Mouse (Mus musculus) B cell, adult 2 months (primary cell): ENCODE measurements at regions not wholly inside any gene's neighbourhood (a gene's known extent, or its start where the extent isn't known, plus 50 kb on each side); places are given as distances from the start of the nearest gene placed in this dataset.
A peak's percentile ranks its signal among the peaks of the same experiment; 100 is the strongest.

Experiments used
- DNase-seq, 2 experiments: peaks; one replicate each; pipeline ENCODE4 v3.0.0; 2022

DNA sequence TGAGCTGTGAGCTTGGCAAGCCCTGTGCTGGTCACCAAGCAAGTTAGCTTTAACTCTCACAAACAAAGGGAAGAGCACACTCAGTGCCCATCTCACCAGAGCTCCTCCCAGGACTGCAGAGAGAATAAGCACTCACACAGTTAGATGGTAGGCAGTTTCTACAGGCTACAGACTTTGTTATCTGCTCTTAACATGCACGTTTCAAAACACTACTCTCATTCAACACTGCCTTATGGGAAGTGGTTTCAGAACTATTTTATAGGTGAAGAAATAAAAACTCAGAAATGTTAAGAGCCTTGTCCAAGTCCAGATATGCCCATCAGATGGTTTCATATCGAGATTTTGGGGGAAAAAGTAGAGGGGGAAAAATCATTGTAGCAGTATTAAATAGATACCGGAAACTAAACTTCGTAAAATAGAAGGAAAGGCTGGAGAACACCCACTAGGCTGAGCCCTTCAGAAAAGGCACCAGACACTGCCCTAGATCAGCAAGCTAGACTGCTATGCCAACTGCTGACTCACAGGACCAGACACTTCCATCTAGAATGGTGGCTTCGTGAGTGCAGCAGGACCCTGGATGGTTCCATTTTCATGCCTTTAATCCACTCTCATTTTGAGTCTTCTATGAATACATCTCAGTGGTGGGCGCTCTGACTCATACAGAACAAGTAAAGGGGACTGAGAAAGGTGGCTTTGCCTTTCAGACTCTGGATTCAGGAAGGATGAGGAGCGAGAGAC is 51.3 kb upstream of the Serbp1 start:
- no peak for DNase-seq

DNA sequence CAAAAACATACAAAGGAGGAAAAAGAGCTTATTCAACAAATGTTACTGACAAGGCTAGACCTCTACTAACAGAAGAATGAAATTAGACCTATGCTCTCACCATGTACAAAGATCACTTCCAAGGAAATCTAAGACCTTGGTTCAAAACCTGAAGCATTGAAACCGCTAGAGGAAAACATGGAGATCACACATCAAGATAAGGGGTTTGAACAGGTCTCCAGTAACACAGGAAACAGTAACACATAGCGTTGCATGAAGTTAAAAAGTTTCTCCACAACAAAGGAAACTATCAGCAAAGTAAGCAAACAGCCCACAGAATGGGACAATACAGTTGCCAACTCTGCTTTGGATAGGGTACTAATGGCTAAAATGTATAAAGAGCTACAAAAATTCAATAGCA is 53.3 kb upstream of the Serbp1 start:
- no peak for DNase-seq

DNA sequence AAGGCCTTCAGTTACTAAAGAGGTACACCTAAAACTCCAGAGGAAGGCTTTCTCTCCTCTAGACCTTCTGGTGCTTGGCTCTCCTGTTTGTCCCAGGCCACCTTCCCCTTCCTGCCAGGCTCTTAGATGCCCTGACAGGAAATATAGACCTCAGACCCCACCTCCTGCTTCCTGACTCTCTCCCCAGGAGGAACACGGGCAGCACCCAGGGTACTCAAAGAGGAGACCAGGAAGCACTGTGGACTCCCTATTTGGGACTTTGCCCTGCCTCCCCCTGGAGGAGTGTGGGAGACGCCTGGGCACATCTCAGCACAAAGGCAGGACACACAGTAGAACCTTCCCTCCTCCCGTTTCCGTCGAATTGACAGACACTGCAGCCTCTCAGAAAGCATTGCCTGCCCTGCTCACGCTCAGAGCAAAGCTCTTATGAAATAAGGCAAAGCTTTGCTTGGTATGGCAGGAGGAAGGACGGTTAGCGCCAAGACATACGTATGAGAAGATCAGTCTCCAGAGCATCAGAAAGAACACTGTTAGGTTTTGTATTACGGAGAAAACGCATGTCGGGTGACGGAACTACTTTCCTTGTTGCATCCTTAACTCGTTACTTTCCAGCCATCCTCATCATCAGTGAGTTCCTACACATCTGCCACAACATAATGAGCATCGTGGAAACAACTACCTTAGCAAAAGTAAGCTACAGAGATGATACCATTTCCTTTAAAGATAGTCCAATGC is 54.3 kb upstream of the Serbp1 start:
- DNase-seq, result no peak

DNA sequence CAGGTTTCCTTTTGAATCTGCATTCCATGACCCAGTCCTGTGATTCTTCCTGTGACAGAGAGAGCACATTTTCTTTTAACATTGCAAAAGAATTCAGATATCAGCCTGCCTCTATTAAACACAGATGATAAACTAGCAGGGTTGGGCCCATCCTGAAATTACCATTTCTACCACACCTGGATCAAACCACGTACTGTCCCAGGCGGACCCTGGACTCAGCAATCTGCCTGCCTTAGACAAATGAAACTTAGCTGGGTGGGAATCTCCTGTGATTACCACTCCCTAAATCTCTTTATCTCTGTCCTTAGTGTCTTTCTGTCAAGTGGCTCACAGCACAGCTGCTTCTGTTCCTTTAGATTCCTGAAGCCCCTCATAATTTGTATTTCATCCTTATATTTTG is 55.5 kb upstream of the Serbp1 start:
- no peak for DNase-seq

DNA sequence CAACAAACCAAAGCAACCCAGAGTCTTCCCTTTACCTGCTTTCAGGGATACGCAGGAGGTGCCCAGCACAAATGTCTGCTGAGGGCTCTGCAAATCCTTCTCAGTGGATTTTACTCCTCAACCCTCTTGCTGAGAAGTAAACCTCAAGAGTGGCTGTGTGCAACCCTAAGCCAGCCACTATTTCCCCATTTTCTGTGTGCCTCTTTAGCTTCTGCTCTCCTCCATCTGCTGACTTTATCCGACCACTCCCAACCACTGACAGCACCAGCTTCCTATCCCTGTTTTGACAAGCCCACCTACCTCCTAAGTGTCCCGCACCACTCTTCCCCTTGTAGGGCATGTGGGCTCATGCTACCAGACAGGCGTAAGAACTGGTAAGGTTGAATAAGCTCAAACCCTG is 56.5 kb upstream of the Serbp1 start:
- no peak for DNase-seq

DNA sequence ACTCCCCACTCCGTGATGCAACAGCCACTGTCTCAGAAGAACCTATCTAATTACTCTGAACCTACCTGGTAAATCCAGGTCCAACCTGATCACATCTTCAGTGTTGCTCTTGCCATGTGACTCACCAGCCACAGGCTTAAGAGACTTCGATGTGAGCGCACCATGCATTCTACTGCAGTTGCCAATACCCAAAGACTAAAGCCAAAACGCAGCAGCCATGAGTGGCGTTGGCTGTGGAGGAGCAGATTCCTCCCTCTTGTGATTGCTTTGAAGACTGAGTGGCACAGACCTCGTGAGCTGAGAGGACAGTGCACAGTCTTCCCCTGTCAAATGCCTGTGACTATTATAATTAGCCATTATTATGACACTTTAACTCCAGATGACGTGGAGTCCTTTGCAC is 58.6 kb upstream of the Serbp1 start:
- no peak for DNase-seq

DNA sequence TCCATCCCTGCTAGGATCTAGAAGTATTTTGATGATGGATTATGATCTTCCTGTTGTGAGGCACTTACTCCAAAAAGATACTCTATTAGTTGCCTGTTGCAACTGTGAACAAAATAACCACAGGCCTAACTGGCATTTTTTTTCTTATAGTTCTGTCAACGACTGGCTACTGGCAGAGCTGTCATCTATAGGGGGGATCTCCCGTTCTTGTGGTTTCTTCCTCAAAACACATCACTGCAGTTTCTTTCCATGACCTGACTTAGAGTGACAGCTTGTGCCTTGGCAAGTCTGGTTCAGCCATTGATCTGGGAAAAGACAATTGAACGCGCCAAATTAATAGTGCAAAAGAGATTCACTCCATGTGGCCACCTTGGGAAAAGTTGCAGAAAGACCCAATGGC is 59.4 kb upstream of the Serbp1 start:
- no peak for DNase-seq

DNA sequence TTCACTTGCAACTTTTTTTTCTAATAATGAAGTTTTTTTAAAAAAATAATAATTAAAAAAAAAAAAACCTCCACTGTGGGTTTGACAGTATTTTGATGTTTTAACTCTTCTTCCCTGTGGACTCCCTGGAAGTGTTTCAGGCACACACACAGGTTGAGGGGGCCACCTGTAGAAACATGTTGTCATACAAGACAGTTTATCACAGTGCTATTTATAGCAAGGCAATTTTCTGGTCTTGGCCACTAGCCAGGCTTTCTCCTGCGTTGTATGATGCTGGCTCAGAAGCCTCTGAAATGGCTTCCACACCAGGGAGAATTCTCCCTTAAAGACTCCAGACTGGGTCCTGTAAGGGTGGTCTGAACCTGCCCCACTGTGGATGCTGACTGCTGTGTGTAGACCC is 59.9 kb upstream of the Serbp1 start:
- DNase-seq, result no peak

DNA sequence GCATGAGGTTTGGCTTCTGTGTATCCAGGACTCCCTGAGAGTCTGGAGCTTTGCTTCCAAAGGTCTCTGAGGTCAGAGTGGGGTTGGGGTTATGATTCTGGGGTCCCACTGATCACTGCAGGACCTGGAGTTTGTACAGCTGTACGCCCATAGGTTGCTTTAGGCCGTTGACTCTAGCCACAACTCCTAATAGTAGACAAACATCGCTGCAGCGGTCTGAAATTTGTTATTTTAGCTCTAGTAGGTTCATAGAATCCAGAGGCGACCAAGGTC is 67.4 kb upstream of the Serbp1 start:
- DNase-seq, result no peak

DNA sequence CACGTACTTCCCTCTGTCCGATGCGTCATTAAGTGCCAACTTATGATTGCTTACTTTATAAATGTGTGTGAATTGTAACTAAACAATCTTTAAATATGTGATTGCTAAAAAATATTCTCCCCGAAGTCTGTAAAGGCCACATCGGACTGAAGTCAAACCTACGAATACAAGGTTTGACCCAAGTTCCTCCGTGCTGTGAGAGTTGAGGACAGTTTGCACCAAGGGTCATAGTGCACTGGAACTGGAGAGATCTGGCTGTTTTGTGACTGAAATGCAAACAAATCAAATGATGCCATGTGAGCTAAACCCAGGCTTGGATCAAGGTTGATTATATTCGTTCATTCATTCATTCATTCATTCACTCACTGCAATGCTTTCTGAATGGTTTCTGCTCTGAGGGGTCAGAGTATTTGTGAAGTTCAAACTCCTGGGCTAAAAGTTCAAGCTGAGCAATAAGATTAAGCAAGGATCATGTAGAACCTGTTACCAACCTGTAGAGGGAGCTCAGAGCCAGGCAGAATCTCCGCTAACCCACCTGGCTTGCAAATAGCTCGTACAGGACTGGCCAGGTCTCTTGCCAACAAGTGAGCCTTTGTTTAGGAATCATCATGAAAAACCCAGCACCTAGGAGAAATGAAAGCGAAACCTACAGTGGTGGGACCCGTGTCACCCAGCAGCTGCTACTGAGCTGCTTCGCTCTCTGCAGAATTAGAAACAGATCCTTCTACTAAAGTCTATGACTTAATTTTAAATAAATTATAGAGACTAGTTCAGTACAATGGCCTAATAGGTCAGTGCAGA is 67.9 kb upstream of the Serbp1 start:
- DNase-seq, result peak; percentile 52 to 57

DNA sequence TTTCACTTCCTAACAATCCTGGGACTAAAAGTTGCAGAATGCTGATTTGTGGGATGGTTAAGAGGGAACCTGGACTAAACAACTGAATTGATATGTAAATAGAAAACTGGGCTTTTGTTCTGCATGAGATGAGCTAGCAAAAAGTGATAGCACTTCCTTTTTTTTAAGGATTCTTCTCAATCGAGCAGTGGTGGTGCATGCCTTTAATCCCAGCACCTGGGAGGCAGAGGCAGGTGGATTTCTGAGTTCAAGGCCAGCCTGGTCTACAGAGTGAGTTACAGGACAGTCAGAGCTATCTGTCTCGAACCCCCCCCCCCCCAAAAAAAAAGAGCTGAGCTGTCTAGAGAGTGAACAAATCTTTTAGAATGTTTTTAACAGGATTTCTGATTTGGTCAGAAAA is 69.2 kb upstream of the Serbp1 start:
- no peak for DNase-seq

DNA sequence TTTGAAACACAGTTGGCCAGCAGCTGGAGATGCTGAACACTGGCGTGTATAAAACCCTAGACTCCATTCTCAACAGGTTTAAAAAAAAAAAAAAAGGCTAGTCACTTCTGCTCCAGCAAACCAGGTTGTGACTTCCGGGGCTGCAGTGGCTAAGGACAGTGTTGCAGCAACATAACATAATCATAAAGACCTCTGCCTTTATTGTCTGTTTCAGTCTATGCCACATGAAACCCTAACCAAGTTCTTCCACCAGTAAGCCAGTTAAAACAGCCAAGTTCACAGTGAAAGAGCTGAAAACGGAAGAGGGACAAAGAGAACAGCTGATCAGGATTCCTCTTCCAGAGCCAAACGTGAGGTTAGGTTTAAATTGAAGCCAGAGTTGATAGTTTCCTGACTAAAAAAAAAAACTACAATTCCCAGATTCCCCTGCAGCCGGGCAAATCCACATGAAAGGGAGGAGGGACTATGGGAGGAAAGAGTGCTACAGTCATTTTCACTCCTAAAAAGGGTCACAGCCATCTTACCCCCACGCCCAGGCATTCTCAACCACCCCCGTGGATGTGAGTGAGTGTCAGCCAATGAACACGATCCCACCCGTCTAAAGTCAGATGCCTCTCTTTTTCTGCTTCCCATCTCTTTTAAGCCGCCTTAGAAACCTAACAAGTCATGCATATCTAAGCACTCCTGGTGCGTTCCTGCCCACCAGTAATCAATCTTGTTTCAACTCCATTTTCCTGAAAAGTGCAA is 69.8 kb upstream of the Serbp1 start:
- no peak for DNase-seq

DNA sequence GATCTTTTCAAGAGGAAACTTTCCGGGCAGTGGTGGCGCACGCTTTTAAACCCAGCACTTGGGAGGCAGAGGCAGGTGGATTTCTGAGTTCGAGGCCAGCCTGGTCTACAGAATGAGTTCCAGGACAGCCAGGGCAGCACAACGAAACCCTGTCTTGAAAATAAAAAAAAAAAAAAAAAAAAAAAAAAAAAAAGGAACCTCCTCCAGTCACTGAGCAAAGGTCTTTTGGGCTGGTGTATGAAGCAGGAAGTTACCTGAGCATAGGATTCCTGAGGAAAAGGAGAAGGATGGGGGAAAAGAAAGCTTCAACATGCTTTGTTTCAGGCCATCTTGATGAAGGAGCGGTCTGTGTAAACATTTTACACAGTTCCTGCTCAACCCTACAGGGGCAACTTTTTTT is 72.9 kb upstream of the Serbp1 start:
- no peak for DNase-seq

DNA sequence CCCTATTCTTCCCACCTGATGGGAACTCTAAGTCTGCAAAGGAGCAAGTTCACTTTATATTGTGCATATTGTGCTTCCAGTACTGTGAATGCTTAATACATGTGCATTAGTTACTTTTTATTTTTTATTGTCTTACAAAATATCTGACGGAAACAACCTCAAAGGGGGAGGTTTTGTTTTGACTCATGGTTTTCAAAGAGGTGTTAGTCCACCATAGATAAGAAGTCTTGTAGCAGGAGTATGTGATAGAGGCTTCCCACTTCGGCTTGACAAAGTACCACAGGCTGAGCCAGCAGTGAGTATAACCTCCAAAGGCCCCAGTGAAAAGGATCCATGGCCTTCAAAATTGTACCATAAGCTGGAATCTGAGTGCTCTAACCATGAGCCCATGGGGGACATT is 74.0 kb upstream of the Serbp1 start:
- DNase-seq, result no peak

DNA sequence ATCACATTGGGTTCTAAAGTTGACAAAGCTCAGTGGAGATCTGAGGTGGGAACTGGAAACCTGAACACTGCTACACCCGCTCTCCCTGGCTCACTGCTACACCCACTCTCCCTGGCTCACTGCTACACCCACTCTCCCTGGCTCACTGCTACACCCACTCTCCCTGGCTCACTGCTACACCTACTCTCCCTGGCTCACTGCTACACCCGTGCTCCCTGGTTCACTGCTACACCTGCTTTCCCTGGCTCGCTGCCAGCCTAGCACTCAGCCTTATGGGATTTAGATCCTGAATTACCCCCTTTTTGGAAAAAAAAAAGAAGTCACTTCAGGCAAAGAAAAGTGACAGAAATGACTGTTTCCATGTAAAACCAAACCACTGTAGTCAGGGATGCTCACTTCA is 75.2 kb upstream of the Serbp1 start:
- DNase-seq, result no peak

DNA sequence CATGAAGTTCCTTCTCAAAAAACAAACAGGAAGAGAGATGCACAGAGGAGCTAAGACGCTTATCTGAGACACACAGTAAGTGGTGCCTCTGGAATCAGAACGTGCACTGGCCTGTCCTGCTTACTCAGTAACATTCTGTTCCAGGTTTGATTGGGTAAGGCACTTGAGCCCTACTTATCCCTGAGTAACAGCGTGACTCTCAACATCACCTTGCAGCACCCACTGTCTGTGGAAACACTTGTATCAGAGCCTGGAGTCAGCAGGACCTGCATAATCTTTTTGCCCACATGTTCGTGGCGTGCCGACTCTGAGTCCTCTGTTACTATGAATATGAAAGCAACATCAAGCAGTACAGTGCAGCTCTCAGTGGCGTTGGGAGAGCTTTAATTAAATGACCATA is 76.4 kb upstream of the Serbp1 start:
- no peak for DNase-seq

DNA sequence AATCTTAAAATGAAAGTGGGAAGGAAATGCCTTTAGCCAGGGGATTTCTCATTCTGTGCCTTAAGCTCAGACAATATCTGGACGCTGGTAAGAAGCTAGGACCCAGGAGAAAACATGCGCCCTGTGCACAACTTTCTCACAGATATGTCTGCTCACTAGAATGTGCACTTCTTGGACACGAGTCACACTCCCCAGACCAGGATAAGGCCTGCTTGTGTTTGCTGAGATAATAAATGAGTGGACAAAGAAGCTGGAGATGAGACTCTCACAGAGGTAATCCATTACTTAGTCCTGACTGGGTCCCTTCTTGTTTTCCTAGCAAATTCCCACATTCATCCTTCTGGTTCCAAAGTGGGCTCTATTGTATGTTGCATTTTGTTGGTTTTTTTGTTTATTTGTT is 77.4 kb upstream of the Serbp1 start:
- DNase-seq, result no peak

DNA sequence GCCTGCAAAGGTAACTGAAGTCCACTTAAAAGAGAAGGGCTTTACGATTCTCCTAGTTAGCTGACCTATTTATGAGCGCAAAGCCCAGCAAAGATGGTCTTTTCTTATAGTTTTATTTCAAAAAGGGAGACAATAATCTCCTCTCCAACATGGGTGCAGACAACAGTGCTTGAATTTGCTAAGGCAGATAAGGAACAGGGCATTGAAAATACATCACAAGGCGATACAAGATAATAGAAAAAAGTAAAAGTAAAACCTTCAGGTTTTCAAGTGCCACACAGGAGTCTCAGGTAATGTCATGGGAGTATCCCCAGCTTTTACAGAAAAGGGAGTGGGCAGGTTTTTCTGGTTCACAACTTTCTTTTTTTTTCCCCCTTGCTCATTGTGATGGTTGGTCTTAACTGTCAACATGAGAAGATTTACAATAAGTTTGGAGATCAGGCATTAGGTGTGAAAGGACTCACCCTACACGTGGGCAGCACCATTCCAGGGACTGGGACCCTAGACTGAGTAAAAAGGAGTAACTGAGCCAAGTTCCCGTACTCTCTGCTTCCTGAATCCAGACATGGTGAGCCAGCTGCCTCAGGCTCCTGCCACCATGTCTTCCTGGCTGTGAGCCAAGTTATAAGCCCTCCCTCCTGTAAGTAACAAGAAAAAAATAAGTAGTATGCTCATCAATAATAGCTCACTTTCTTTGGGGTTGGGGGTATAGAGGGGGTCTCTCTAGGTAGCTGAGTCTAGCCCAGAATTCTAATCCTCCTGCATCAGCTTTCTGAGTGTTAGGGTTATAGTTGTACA is 78.1 kb upstream of the Serbp1 start:
- DNase-seq, result no peak

DNA sequence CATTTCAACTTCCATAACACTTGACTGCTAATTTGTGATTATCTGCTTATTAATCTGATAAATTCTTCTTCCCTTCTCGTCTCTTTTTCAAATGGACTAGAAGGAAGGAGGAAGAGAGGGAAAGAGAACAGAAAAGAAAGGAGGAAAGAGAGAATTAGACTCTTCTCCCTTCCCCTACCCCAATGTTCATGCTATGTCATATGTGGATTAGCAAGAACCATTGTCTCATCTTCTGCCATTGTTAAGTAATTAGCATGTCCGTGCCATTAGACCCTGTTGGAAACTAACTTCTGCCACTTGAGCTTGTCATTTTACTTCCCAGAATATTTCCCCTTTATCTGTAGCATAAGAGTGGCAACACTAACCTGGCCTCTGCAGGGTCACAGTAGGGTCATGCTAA is 78.8 kb upstream of the Serbp1 start:
- DNase-seq, result no peak

DNA sequence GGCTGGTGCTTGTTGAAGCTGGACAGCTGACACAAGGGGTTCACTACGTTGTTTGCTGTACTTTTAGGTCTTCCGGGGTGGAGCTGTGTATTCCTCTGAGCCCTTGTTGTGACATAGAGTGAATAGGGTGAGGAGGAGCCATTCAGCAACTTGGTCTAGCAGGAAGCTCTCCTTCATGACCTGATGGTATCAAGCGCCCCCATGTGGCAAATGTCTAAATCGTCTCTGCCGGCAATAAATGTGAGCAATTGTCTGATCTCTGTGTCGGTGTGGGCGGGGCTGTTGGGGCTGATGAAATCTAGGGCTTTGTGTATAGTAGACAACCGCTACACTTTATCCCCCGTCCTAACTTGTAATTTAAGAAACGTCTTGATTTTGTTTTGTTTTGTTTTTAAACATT is 79.2 kb upstream of the Serbp1 start:
- peak; percentile 88 to 91 for DNase-seq

DNA sequence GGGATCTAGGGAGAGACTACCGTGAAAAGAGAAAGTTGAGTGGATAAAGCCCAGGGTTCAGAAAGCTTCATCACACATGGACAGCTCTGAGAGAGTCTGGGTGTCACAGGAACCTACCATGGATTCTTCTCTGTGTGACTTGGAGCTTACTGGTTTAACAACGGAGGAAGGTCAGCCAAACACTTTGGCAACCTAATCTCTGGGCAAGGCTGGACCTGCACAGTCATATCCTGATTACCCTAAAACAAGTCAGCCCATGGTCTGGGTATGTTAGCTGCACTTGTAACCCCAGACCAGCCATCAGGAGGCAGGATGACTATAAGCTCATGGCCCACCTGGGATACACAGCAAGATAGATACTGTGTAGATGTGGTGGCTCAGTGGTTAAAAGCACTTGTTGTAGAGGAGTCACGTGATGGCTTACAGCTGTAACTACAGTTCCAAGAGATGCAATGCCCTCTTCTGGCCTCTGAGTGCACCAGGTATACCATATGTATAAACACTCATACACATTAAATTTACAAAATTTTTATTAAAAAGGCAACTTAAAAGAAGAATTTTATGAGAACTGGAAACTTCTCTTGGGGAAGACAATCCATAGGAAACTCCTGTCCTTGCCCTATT is 85.0 kb upstream of the Serbp1 start:
- no peak for DNase-seq

DNA sequence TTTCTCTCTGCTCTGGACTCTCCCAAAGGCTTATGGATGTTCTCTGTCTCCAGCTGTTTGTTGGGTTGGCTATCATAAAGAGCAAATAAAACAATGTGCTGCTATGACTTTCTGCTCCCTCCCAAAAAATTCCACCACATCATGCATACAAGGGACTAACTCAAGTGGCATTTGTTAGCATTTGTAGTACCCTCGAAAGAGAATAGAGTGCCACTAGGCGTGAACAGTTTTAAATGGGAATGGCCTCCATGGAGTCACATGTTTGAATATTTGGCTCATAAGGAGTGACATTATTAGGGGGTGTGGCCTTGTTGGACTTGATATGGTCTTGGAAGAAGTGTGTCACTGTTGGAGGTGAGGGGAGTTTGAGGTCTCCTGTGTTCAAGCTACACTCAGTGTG is 86.5 kb upstream of the Serbp1 start:
- no peak for DNase-seq
